Mouse (Mus musculus): ENCODE data around the gene Creb3l1. TPM values are rescaled to one million over a fixed set of nuclear protein-coding genes. Genes with fewer than 3 reads are reported as not detected.

Gene Creb3l1
- polyA plus RNA-seq, 1 experiment from 2014 or later = 3.3 TPM

- Histone ChIP-seq H3K9ac (no peak overlapping the region), H3K27ac (replicated peaks) (no peak overlapping the region), H3K4me1 (replicated peaks) (peaks cover 21% of the 10 kb centered on the region), H3K4me3 (no peak overlapping the region), H3K9me3 (no peaks in the 10 kb centered on the region), H3K4me2 (no peak overlapping the region), H3K36me3 (no peaks in the 10 kb centered on the region), H3K27me3 (no peaks in the 10 kb centered on the region)
- peak; percentile 44; the same call in 1 of the 2 replicates for ATAC-seq (ENCODE audit: low read depth)
- 4% methylated on average over 3 of the region's 3 CpGs for WGBS
Measured at GRCm38 (mm10) chr2:91987542-91987941, 36.8 kb downstream of the Creb3l1 start.

- no peaks in the 10 kb centered on the region for H3K27me3 ChIP-seq
- H3K9me3 ChIP-seq = no peaks in the 10 kb centered on the region
- WGBS = 3% methylated on average over 5 of the region's 5 CpGs
- H3K36me3 ChIP-seq = no peaks in the 10 kb centered on the region
- no peak overlapping the region for H3K4me2 ChIP-seq
- no peak overlapping the region for H3K4me3 ChIP-seq
- peaks cover 21% of the 10 kb centered on the region for H3K4me1 ChIP-seq (replicated peaks)
- no peak overlapping the region for H3K9ac ChIP-seq
- peak; percentile 33; the same call in 1 of the 2 replicates for ATAC-seq (ENCODE audit: low read depth)
- no peak overlapping the region for H3K27ac ChIP-seq (replicated peaks)
Measured at GRCm38 (mm10) chr2:91986071-91986470, 38.2 kb downstream of the Creb3l1 start.

DNA sequence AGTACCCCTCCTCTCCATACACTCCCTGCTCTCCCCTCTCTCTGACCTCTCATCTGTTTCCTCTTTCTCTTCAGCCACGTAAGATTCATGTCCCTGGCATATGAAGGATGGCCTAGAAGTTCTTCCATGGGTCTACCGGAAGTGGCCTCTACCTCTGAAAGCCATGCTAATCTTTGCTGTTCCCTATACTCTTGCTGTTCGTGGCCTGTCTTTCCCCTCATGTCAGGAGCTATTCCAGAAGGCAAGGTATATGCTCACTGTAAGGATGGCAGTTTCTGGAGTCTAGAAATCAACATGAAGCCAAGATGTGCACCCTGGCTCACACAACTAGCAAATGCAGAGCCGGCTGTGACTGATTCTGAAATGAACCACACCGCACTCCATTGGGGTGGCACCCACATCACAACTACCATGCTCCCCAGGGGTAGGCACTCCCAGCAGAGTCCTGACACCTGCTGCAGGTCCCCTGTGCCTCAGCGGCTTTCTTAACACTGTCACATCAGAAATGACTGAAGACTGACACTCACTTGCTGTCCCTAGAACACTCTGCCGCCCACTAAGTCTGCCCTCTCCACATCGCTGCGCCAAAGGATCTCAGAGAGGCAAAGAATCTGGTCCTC lies 39.3 kb downstream of the Creb3l1 start:
- H3K27ac ChIP-seq (replicated peaks) = peak overlapping the region; percentile 71
- ATAC-seq (ENCODE audit: low read depth) = no peak
- WGBS = 36% methylated on average over 9 of the region's 9 CpGs
- 0 out of 2 replicates have a peak overlapping the region, but pooled peaks have one; percentile 54 for H3K9ac ChIP-seq
- H3K4me3 ChIP-seq = no peak overlapping the region
- H3K27me3 ChIP-seq = no peaks in the 10 kb centered on the region
- H3K4me2 ChIP-seq = peak overlapping the region; percentile 45
- no peaks in the 10 kb centered on the region for H3K36me3 ChIP-seq
- no peaks in the 10 kb centered on the region for H3K9me3 ChIP-seq
- H3K4me1 ChIP-seq (replicated peaks) = peaks cover 25% of the 10 kb centered on the region

DNA sequence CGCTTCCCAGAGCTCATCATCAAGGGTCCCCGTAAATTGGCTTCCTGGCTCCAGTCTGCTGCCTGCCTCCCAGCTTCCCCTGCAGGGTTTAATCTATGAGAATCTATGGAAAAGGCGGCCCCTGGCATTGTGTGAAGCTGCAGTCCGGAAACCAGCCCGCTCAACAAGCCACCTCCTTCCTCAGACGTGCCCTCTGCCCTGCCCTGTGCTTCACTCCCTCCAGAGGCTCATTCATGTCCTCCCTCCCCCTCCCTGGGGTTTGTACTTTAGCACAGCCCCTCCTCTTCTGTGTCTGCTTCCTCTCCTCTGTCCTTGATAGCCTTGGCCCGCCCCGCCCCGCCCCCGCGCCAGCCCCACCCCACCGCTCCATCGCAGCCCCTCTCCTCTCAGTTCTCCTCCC lies 39.9 kb downstream of the Creb3l1 start:
- Histone ChIP-seq H3K27ac (replicated peaks) (peak overlapping the region; percentile 71), H3K4me2 (peak overlapping the region; percentile 45), H3K27me3 (no peaks in the 10 kb centered on the region), H3K4me1 (replicated peaks) (peaks cover 31% of the 10 kb centered on the region), H3K9ac (peak overlapping the region; percentile 54), H3K9me3 (no peaks in the 10 kb centered on the region), H3K4me3 (peak overlapping the region; percentile 13; the same call in 1 of the 2 replicates), H3K36me3 (no peaks in the 10 kb centered on the region)
- WGBS = 3% methylated on average over 10 of the region's 13 CpGs
- ATAC-seq (ENCODE audit: low read depth) = peak; percentile 64

GRCm38 (mm10) chr2:91980830-91981229 lies 43.5 kb downstream of the Creb3l1 start:
- Histone ChIP-seq H3K4me1 (replicated peaks) (peaks cover 53% of the 10 kb centered on the region), H3K9me3 (no peaks in the 10 kb centered on the region), H3K9ac (no peak overlapping the region), H3K27me3 (peaks cover 21% of the 10 kb centered on the region), H3K27ac (replicated peaks) (no peak overlapping the region), H3K4me3 (no peak overlapping the region), H3K4me2 (no peak overlapping the region), H3K36me3 (no peaks in the 10 kb centered on the region)
- no peak for ATAC-seq (ENCODE audit: low read depth)
- 34% methylated on average over 5 of the region's 5 CpGs for WGBS

DNA sequence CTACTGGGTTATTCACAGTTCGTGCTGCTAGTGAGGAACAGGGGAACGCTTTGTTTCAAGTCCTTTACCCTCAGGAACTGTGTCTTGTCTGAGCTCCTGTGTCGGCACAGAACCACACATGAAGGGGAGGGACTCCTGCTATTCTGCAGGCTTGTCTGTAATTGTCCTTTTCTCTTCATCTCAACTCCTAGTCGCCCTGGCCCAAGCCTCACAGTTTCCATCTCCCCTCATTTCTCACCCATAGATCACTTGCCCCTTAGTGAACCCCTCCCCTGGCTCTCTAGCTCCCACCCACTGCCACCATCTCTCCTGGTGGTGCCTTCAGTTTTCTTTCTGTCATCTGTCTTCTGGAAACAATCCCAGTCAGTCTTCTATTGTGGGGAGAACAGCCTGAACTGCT lies 44.1 kb downstream of the Creb3l1 start:
- H3K4me2 ChIP-seq = no peak overlapping the region
- no peak overlapping the region for H3K9ac ChIP-seq
- H3K4me3 ChIP-seq = no peak overlapping the region
- peaks cover 56% of the 10 kb centered on the region for H3K4me1 ChIP-seq (replicated peaks)
- ATAC-seq (ENCODE audit: low read depth) = no peak
- H3K36me3 ChIP-seq = no peaks in the 10 kb centered on the region
- H3K27me3 ChIP-seq = peaks cover 27% of the 10 kb centered on the region
- H3K27ac ChIP-seq (replicated peaks) = no peak overlapping the region; the same call in 1 of the 2 replicates
- no peaks in the 10 kb centered on the region for H3K9me3 ChIP-seq
- WGBS = 5% methylated on average over 4 of the region's 4 CpGs

- Histone ChIP-seq H3K27me3 (peaks cover 44% of the 10 kb centered on the region), H3K27ac (replicated peaks) (peak overlapping the region; percentile 77), H3K4me3 (no peak overlapping the region), H3K9me3 (no peaks in the 10 kb centered on the region), H3K4me2 (no peak overlapping the region), H3K9ac (no peak overlapping the region; the same call in 1 of the 2 replicates), H3K36me3 (no peaks in the 10 kb centered on the region), H3K4me1 (replicated peaks) (peaks cover 50% of the 10 kb centered on the region)
- ATAC-seq (ENCODE audit: low read depth) = peak; percentile 36; the same call in 1 of the 2 replicates
- WGBS = 13% methylated on average over 2 of the region's 2 CpGs
Measured at GRCm38 (mm10) chr2:91978547-91978946, 45.8 kb downstream of the Creb3l1 start.

GRCm38 (mm10) chr2:91977960-91978359 lies 46.3 kb downstream of the Creb3l1 start:
- Histone ChIP-seq H3K36me3 (no peaks in the 10 kb centered on the region), H3K27me3 (peaks cover 48% of the 10 kb centered on the region), H3K27ac (replicated peaks) (peak overlapping the region; percentile 77), H3K9me3 (no peaks in the 10 kb centered on the region), H3K4me2 (no peak overlapping the region), H3K4me1 (replicated peaks) (peaks cover 54% of the 10 kb centered on the region), H3K4me3 (no peak overlapping the region), H3K9ac (no peak overlapping the region; the same call in 1 of the 2 replicates)
- 79% methylated on average over 4 of the region's 4 CpGs for WGBS
- no peak for ATAC-seq (ENCODE audit: low read depth)

GRCm38 (mm10) chr2:91975581-91976541 lies 48.4 kb downstream of the Creb3l1 start, which contains the start of gene Dgkz:
Gene Dgkz, minus strand, starts transcription at chr2:91975864.
- Histone ChIP-seq H3K4me3 (peak within 1 kb of the TSS; percentile 41), H3K9ac (peak within 1 kb of the TSS; percentile 72), H3K4me2 (peak within 1 kb of the TSS; percentile 66), H3K36me3 (no peaks in the 10 kb centered on the region), H3K27me3 (peaks cover 48% of the 10 kb centered on the region), H3K27ac (replicated peaks) (peak within 1 kb of the TSS; percentile 59), H3K9me3 (no peaks in the 10 kb centered on the region), H3K4me1 (replicated peaks) (peaks cover 73% of the 10 kb centered on the region)
- 0 out of 2 replicates have a peak, but pooled peaks have one; percentile 16 for ATAC-seq (ENCODE audit: low read depth)
- 1% methylated on average over 78 of the region's 79 CpGs for WGBS

GRCm38 (mm10) chr2:91973416-91974135 lies 50.7 kb downstream of the Creb3l1 start:
- no peaks in the 10 kb centered on the region for H3K36me3 ChIP-seq
- H3K4me1 ChIP-seq (replicated peaks) = peaks cover 56% of the 10 kb centered on the region
- no peak overlapping the region for H3K9ac ChIP-seq
- no peak overlapping the region for H3K4me2 ChIP-seq
- peak overlapping the region; percentile 33; the same call in 1 of the 2 replicates for H3K27ac ChIP-seq (replicated peaks)
- no peak for ATAC-seq (ENCODE audit: low read depth)
- WGBS = 28% methylated on average over 7 of the region's 7 CpGs
- peaks cover 48% of the 10 kb centered on the region for H3K27me3 ChIP-seq
- H3K4me3 ChIP-seq = no peak overlapping the region
- no peaks in the 10 kb centered on the region for H3K9me3 ChIP-seq

GRCm38 (mm10) chr2:91972121-91972566 lies 52.2 kb downstream of the Creb3l1 start:
- Histone ChIP-seq H3K27me3 (peaks cover 40% of the 10 kb centered on the region), H3K4me3 (no peak overlapping the region), H3K9me3 (no peaks in the 10 kb centered on the region), H3K9ac (no peak overlapping the region), H3K27ac (replicated peaks) (peak overlapping the region; percentile 79), H3K4me1 (replicated peaks) (peaks cover 46% of the 10 kb centered on the region), H3K4me2 (peak overlapping the region; percentile 33), H3K36me3 (no peaks in the 10 kb centered on the region)
- WGBS = 17% methylated on average over 13 of the region's 13 CpGs
- ATAC-seq (ENCODE audit: low read depth) = no peak
